Mouse (Mus musculus) heart, adult 2 months (tissue): ENCODE measurements at regions not wholly inside any gene's neighbourhood (a gene's known extent, or its start where the extent isn't known, plus 50 kb on each side); places are given as distances from the start of the nearest gene placed in this dataset.

Experiments used
- DNase-seq, 2 experiments: peaks; one replicate each; pipeline ENCODE4 v3.0.0; 2021
- H3K27ac ChIP-seq: fragments of 200-600 bp; 2 replicates; pipeline ENCODE4 v1.8.1; 2022
- H3K27me3 ChIP-seq: fragments of 200-500 bp; 2 replicates; pipeline ENCODE4 v1.6.1; 2012; ENCODE audit warnings: mild to moderate bottlenecking, low read length, inconsistent platforms, mixed read lengths; ENCODE audit not compliant: control insufficient read depth, insufficient read depth
- H3K36me3 ChIP-seq: fragments of 200-500 bp; 2 replicates; pipeline ENCODE4 v1.6.1; 2012; ENCODE audit warnings: low read length, inconsistent platforms; ENCODE audit not compliant: control insufficient read depth, insufficient read depth
- H3K4me1 ChIP-seq: fragments of 200-500 bp; 2 replicates; pipeline ENCODE4 v1.6.1; 2011; ENCODE audit warnings: low read length; ENCODE audit not compliant: control insufficient read depth, insufficient read depth
- H3K4me3 ChIP-seq: fragments of 200-600 bp; 2 replicates; pipeline ENCODE4 v1.8.1; 2022
- H3K79me2 ChIP-seq: fragments of 200-500 bp; replicated peaks from 2 replicates; pipeline ENCODE4 v1.6.1; 2012; ENCODE audit warnings: mild to moderate bottlenecking, inconsistent platforms, low read length, moderate library complexity, mixed read lengths; ENCODE audit not compliant: control insufficient read depth, insufficient read depth
- H3K9ac ChIP-seq: fragments of 200-500 bp; 2 replicates; pipeline ENCODE4 v1.6.1; 2012; ENCODE audit warnings: low read depth, mild to moderate bottlenecking, control low read depth, inconsistent platforms, low read length, mixed read lengths
- CTCF ChIP-seq: fragments of 200-600 bp; IDR thresholded peaks from 2 replicates; pipeline ENCODE4 v1.8.1; 2022; ENCODE audit warnings: antibody characterized with exemption, mild to moderate bottlenecking, moderate library complexity
- EP300 ChIP-seq: fragments of 200-500 bp; IDR thresholded peaks from 2 replicates; pipeline ENCODE4 v1.6.1; 2011; ENCODE audit warnings: low read depth, low read length, control low read depth; ENCODE audit not compliant: insufficient read depth
- POLR2A ChIP-seq: fragments of 200-500 bp; IDR thresholded peaks from 2 replicates; pipeline ENCODE4 v1.6.1; 2011; ENCODE audit warnings: mild to moderate bottlenecking, low read depth, low read length, control low read depth; ENCODE audit not compliant: insufficient read depth
- WGBS: fragments of 180-500 bp; shearing (Covaris S2); methylation state at CpG from one replicate; pipeline ENCODE4 v1.1.7; 2018; 5-methylcytosine and 5-hydroxymethylcytosine counted together
- intact Hi-C: fragments of 180-260 bp; cut with DNase I; formaldehyde crosslinking; loops from one replicate; pipeline ENCODE4 v1.15.1; 2025

DNA sequence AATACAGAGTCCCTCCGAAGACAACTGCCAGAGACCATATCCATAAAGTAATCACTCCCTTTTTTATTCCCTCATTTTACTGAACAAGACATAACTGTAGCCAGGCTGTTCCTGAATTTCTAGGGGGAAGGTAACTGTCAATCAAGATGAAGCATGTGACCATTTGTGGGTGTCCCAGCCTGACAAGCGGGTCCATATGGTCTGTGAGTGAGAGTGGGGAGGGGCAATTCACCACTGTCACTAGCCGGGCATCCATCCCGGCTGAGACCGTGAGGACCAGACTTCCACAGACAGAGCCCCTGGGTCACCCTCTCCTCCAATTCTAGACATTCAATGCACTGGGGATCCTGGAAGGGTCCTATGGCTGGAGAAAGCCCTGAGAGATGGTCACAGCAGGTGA is 54.6 kb downstream of the Gm11733 start:
- no peak for TF ChIP-seq CTCF
- TF ChIP-seq POLR2A = no peak
- intact Hi-C loops = no loop called here
- 89% methylated on average over 5 of the region's 5 CpGs for WGBS

GRCm38 (mm10) chr11:117540609-117541008 is 56.4 kb downstream of the Gm11733 start:
- DNase-seq = no peak
- Histone ChIP-seq H3K4me3 (no peak overlapping the region), H3K36me3 (no peaks in the 10 kb centered on the region), H3K4me1 (peaks cover 12% of the 10 kb centered on the region), H3K27ac (no peak overlapping the region), H3K79me2 (no peaks in the 10 kb centered on the region), H3K9ac (no peak overlapping the region), H3K27me3 (no peaks in the 10 kb centered on the region)
- 59% methylated on average over 5 of the region's 5 CpGs for WGBS
- TF ChIP-seq CTCF = no peak
- no peak for TF ChIP-seq POLR2A
- TF ChIP-seq EP300 = no peak
- intact Hi-C loops = no loop called here

More for the DNA sequence above, 54.6 kb downstream of the Gm11733 start:
- Histone ChIP-seq H3K79me2 (no peaks in the 10 kb centered on the region), H3K27me3 (no peaks in the 10 kb centered on the region), H3K9ac (no peak overlapping the region), H3K4me3 (no peak overlapping the region), H3K36me3 (no peaks in the 10 kb centered on the region), H3K27ac (no peak overlapping the region), H3K4me1 (peaks cover 19% of the 10 kb centered on the region)
- DNase-seq = no peak

DNA sequence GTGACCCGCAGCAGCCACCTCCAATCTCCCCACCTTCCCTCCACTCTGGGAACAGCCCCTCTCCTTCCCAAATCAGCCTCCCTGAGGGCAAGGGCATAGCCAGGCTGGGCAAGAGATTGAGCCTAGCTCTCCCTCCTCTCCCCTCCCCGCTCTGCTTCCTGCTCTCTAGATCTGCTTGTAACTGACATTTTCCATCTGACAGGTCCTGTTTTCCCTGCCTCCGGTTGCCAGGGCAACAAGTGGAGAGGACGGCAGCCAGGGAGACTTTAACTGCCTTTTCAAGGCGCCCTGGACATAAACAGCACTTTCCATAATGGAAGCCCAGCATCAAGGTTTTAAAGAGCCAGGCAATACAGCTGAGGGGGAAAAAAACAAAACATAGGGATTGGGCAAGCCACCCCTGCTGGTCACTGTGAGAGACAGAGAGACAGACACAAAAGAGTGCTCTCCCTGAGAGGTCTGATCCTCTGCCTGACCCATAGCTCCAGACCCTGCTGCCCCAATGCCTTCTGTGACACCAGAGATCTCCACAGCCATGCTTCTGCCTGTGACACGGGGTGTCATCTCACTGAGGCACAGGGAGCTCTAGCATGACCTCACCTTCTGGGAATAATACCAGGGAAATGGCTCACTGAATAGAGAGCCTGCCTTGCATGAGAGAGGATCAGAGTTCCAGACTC is 57.2 kb downstream of the Gm11733 start:
- TF ChIP-seq EP300 (no peak), CTCF (0 out of 2 replicates have a peak, but pooled peaks have one; percentile 10)
- peak; percentile 37 to 60 for DNase-seq
- Histone ChIP-seq H3K9ac (no peak overlapping the region), H3K27me3 (no peaks in the 10 kb centered on the region), H3K4me1 (peaks cover 8% of the 10 kb centered on the region), H3K27ac (no peak overlapping the region), H3K36me3 (no peaks in the 10 kb centered on the region), H3K4me3 (no peak overlapping the region), H3K79me2 (no peaks in the 10 kb centered on the region)
- intact Hi-C loops = no loop called here
- 18% methylated on average over 6 of the region's 6 CpGs for WGBS

DNA sequence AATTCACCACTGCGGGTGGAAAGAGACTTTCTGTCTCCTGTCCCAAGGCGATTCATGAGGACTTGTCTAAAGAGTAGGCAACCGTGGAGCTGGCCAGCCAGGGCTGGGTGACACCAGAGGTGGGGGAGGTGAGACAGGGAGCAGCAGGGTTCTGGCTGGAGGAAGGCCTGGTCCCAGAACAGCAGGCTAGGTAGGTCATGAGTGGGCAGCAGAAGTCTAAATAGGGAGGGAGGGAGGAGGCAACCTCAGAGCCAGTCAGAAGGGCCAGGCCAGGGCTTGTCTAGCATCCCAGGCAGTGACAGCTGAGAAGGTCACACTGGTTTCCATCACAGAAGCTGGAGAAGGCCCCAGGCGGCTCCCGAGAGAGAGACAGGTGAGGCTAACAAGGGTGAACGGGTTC is 59.0 kb downstream of the Gm11733 start:
- no peak overlapping the region for H3K27ac ChIP-seq
- H3K36me3 ChIP-seq = no peaks in the 10 kb centered on the region
- TF ChIP-seq POLR2A (no peak), EP300 (peak; percentile 30; the same call in 1 of the 2 replicates), CTCF (no peak)
- H3K4me1 ChIP-seq = peaks cover 3% of the 10 kb centered on the region
- DNase-seq = peak in 1 of 2 experiments; percentile 37
- no peaks in the 10 kb centered on the region for H3K27me3 ChIP-seq
- no peaks in the 10 kb centered on the region for H3K79me2 ChIP-seq
- H3K9ac ChIP-seq = no peak overlapping the region
- intact Hi-C loops = no loop called here
- no peak overlapping the region for H3K4me3 ChIP-seq
- 54% methylated on average over 6 of the region's 6 CpGs for WGBS

DNA sequence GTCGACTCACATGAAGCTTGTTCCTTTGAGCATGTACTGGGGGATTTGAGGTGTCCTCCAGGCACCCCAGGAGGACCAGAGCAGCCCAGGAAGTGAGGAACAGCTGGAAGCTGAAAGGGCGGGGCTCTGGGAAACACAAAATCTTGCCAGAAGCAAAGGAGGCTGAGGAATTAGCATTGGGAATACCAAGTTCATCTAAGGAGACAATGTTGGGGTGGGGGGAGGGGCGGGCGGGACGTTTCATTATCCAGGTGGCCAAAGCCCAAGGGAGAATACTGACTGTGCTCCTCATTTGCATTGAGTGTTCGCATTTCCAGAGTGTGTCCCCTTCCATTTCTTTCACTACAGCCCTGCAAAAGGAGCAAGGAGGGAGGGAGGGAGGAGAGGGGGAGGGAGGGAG is 60.3 kb downstream of the Gm11733 start:
- no peak overlapping the region for H3K27ac ChIP-seq
- WGBS = 33% methylated on average over 6 of the region's 6 CpGs

DNA sequence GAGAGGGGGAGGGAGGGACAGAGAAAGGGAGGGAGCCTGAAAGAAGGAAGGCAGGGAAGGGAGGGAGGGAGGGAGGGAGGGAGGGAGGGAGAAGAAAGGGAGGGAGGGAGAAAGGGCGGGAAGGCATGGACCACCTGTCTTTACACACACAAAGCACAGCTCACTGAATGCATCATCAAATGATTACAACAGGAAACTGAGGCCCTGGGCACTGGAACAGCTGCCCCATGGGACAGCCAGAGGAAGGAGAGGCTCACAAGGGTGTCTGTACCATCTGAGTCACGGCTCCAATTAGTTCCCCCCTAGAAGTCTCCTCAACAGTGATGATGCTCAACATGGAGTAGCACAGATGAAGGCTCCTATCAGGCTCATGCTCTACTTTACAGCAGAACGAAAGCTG is 60.8 kb downstream of the Gm11733 start:
- H3K36me3 ChIP-seq = no peaks in the 10 kb centered on the region
- no peak overlapping the region for H3K9ac ChIP-seq
- peaks cover 3% of the 10 kb centered on the region for H3K4me1 ChIP-seq
- DNase-seq = no peak
- WGBS = 53% methylated on average over 3 of the region's 3 CpGs
- TF ChIP-seq POLR2A (no peak), EP300 (no peak), CTCF (no peak)
- no peak overlapping the region for H3K27ac ChIP-seq
- intact Hi-C loops = no loop called here
- H3K79me2 ChIP-seq = no peaks in the 10 kb centered on the region
- no peaks in the 10 kb centered on the region for H3K27me3 ChIP-seq
- no peak overlapping the region for H3K4me3 ChIP-seq

More for the DNA sequence above, 60.3 kb downstream of the Gm11733 start:
- Histone ChIP-seq H3K4me3 (no peak overlapping the region), H3K4me1 (peaks cover 3% of the 10 kb centered on the region), H3K79me2 (no peaks in the 10 kb centered on the region), H3K27me3 (no peaks in the 10 kb centered on the region), H3K9ac (no peak overlapping the region), H3K36me3 (no peaks in the 10 kb centered on the region)
- intact Hi-C loops = no loop called here
- no peak for DNase-seq
- no peak for TF ChIP-seq CTCF
- no peak for TF ChIP-seq POLR2A
- TF ChIP-seq EP300 = no peak
